ENCODE assay signal across 12 mouse cellular contexts in the genomic region with DNA sequence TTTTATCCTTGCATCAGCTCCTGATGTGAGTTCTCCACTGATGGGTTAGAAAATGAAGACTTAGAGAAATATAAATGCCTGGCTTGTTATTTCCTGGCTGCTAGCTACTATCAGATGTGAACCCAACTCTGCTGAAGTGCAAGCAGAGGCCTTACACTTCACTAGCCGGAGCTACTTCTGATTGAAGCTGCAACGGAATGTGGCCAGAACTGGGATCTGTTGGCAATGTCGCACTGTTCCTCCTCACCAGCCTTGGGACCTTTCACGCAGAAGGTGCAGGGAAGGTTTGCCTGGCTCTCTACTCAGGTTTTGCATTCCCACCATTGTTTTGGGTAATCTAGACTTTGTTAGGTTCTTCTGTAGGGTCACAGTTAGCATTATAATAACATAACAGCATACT.
"Had no signal": no experiment of that assay in that cellular context is flagged by ENCODE, and none has a peak within 500 bp of the region (broad histone marks: within the 10 kb centered on the region; RNA-seq: fewer than 3 reads in every experiment).

No protein-coding gene starts in this region.

- DNase-seq: kidney, postnatal 10 days; kidney, postnatal 4 days; lung, adult 2 months; lung, postnatal 36 days; right cerebral cortex, postnatal 25 days; thymus, postnatal 36 days had no signal

- ATAC-seq: lung, postnatal 0 days; midbrain, embryonic 13.5 days had no signal

- H3K9me3 ChIP-seq: limb, embryonic 10.5 days; liver, embryonic 15.5 days; midbrain, embryonic 13.5 days had no signal

- H3K27ac ChIP-seq: left cerebral cortex, adult 2 months; limb, embryonic 10.5 days; liver, embryonic 15.5 days; midbrain, embryonic 13.5 days had no signal

- H3K4me1 ChIP-seq: liver, embryonic 15.5 days had no signal

- H3K4me2 ChIP-seq: liver, embryonic 11.5 days; liver, embryonic 15.5 days; midbrain, embryonic 13.5 days had no signal

- H3K27me3 ChIP-seq: liver, embryonic 15.5 days; midbrain, embryonic 13.5 days had no signal

- H3K36me3 ChIP-seq: limb, embryonic 10.5 days; liver, embryonic 15.5 days; midbrain, embryonic 13.5 days had no signal

- H3K9ac ChIP-seq: liver, embryonic 15.5 days; midbrain, embryonic 13.5 days had no signal

- H3K4me3 ChIP-seq: left cerebral cortex, adult 2 months; limb, embryonic 10.5 days; liver, embryonic 15.5 days; midbrain, embryonic 13.5 days had no signal
